Mouse (Mus musculus) Patski (cell line): ENCODE results near the gene Camk1. TPM values are rescaled to one million over a fixed set of nuclear protein-coding genes. Genes with fewer than 3 reads are reported as not detected.

Experiments
- ATAC-seq: fragments of 100-300 bp; one replicate; pipeline ENCODE4 v1.8.0; 2021
- CTCF ChIA-PET: fragments of 350-600 bp; sonication (Branson Sonifier 250); formaldehyde crosslinking; loops from one replicate; lab custom pipeline; 2022; ENCODE audit warnings: inconsistent platforms; lab: Charles Lee
- POLR2A ChIA-PET: fragments of 350-600 bp; sonication (Branson Sonifier 250); formaldehyde crosslinking; loops from one replicate; lab custom pipeline; 2022; ENCODE audit warnings: antibody characterized with exemption, inconsistent platforms; lab: Charles Lee
- DNase-seq: peaks from one replicate; pipeline ENCODE4 v3.0.0-alpha.2; 2011; ENCODE audit warnings: low read depth, low spot score
- H3K27me3 ChIP-seq: fragments of 371-371 bp; one replicate; pipeline ENCODE4 v1.5.1; 2021
- CTCF ChIP-seq: fragments of 100-300 bp; IDR thresholded peaks from one replicate; pipeline ENCODE4 v1.5.1; 2021
- in situ Hi-C: fragments of 300-500 bp; cut with MboI; formaldehyde crosslinking; loops from 3 replicates; pipeline ENCODE4 v1.11.1; 2018; ENCODE audit warnings: low pct_unique_long_range_greater_than_20kb, mixed read lengths
- polyA plus RNA-seq: library from polyadenylated mRNA; unstranded; gene quantifications from one replicate; pipeline ENCODE4 v1.2.3, GENCODE M21; 2021

Camk1 gene
- polyA plus RNA-seq, 1 experiment from 2014 or later = 130 TPM

DNA sequence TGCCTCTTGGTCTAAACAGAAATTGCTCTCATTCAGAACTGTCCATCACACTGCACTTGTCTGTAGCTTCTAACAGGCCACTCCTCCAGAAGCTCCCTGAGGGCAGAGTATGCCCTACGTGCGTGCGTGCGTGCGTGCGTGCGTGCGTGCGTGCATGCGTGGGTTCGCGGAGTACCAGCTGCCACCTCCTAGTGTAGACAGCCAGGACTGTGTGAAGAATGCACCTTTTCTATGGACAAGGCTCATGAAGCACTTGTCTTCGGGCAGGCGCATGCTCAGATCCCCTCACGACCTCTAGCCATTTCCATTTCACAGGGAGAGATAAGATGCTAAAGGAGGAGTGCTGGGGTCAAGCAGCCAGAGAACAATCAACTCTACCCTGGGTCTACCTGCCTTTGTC, 54.4 kb downstream of the Camk1 start:
- POLR2A ChIA-PET = no interaction called here
- no peak for DNase-seq
- no peak for TF ChIP-seq CTCF
- CTCF ChIA-PET = no interaction called here
- H3K27me3 ChIP-seq = no peaks in the 10 kb centered on the region
- in situ Hi-C loops = no loop called here
- no peak for ATAC-seq

- ATAC-seq = no peak
Measured at GRCm38 (mm10) chr6:113287236-113287635, 56.5 kb downstream of the Camk1 start.

DNA sequence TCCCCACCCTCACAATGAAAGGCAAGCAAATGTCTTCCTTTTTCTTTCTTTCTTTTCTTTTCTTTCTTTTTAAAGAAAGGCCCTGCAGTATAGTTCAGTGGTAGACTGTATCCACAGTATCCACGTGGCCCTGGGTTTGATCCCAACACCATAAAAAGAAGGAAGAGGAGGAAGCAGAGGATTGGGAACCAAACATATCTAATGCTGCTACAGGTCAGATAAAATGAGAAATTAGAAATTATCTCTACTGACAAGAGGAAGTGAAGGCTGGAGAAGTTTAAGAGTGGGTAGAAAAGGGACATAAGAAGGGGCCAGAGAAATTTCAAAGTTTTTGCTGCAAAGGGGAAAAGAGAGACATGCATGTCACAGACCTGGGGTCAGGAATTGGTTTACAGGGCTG, 57.5 kb downstream of the Camk1 start:
- no peak for DNase-seq
- ChIA-PET POLR2A (no interaction called here), CTCF (no interaction called here)
- H3K27me3 ChIP-seq = no peaks in the 10 kb centered on the region
- in situ Hi-C loops = no loop called here
- ATAC-seq = no peak
- no peak for TF ChIP-seq CTCF

More at GRCm38 (mm10) chr6:113287236-113287635, 56.5 kb downstream of the Camk1 start:
- no peaks in the 10 kb centered on the region for H3K27me3 ChIP-seq
- TF ChIP-seq CTCF = no peak
- ChIA-PET POLR2A (no interaction called here), CTCF (interaction anchor here (1.1 kb wide), 1 partner anchor 15 kb away, joined by 4 read pairs; no protein-coding TSS in a partner anchor)
- in situ Hi-C loops = no loop called here
- DNase-seq = no peak

- H3K27me3 ChIP-seq = no peaks in the 10 kb centered on the region
- in situ Hi-C loops = no loop called here
- no peak for ATAC-seq
- ChIA-PET CTCF (interaction anchor here (1.0 to 1.5 kb wide), 2 partner anchors 10 to 15 kb away, joined by 3 to 4 read pairs; no protein-coding TSS in a partner anchor), POLR2A (no interaction called here)
- no peak for DNase-seq
- no peak for TF ChIP-seq CTCF
Measured at GRCm38 (mm10) chr6:113284931-113285330, 58.9 kb downstream of the Camk1 start.

Other genes starting within 250 kb of the Camk1 start
- 17.7 TPM for gene Lhfpl4, start 148.6 kb downstream of the Camk1 start, polyA plus RNA-seq
- 34.8 TPM for gene Mtmr14, start 106.1 kb downstream of the Camk1 start, polyA plus RNA-seq
- 0.19 TPM for gene Cpne9, start 61.7 kb downstream of the Camk1 start, polyA plus RNA-seq
- 29.4 TPM for gene Brpf1, start 36.8 kb downstream of the Camk1 start, polyA plus RNA-seq
- 26.2 TPM for gene Ogg1, start 17.0 kb downstream of the Camk1 start, polyA plus RNA-seq
- 53.0 TPM for gene Tada3, start 33.9 kb upstream of the Camk1 start, polyA plus RNA-seq
- gene Arpc4, start 34.1 kb upstream of the Camk1 start, polyA plus RNA-seq = 241 TPM
- 10.1 TPM for gene Ttll3, start 45.3 kb upstream of the Camk1 start, polyA plus RNA-seq
- 16.6 TPM for gene Rpusd3, start 75.4 kb upstream of the Camk1 start, polyA plus RNA-seq
- gene Cidec, start 91.8 kb upstream of the Camk1 start, polyA plus RNA-seq = not detected
- gene Jagn1, start 98.6 kb upstream of the Camk1 start, polyA plus RNA-seq = 120 TPM
- gene Il17re, start 114.5 kb upstream of the Camk1 start, polyA plus RNA-seq = 1.7 TPM
- gene Il17rc, start 127.4 kb upstream of the Camk1 start, polyA plus RNA-seq = 242 TPM
- 131 TPM for gene Creld1, start 139.3 kb upstream of the Camk1 start, polyA plus RNA-seq
- gene Prrt3, start 157.9 kb upstream of the Camk1 start, polyA plus RNA-seq = 0.63 TPM
- gene Emc3, start 187.7 kb upstream of the Camk1 start, polyA plus RNA-seq = 162 TPM
- gene Fancd2, start 187.7 kb upstream of the Camk1 start, polyA plus RNA-seq = 8.2 TPM